8 mouse cellular contexts compared by ENCODE assay signal in genomic region chr6:93913226-93913861, GRCm38 (mm10).
DNase-seq lines count a peak whose midpoint lies in the region; ATAC-seq and TF ChIP-seq lines count a peak whose summit lies in the region.

No protein-coding gene starts in this region.

- H3K9me3 ChIP-seq in forebrain, postnatal 0 days (ENCODE audit: low read length) = no peaks in the 10 kb centered on the region

- H3K36me3 ChIP-seq in forebrain, postnatal 0 days (ENCODE audit: insufficient read depth) = no peaks in the 10 kb centered on the region

- intact Hi-C loops in gastrocnemius, adult 2 months (cut with DNase I) = no loop called here
- intact Hi-C loops in gastrocnemius, postnatal 36 days (cut with DNase I) = no loop called here
- intact Hi-C loops in left cerebral cortex, adult 2 months (cut with DNase I) = loop anchor here (2.0 to 5.0 kb wide), 4 partner anchors 49 to 155 kb away; no protein-coding TSS in a partner anchor

- peak overlapping the region; percentile 35 for H3K27ac ChIP-seq in gastrocnemius, adult 2 months
- peak overlapping the region; percentile 81 for H3K27ac ChIP-seq in cerebellum, adult 2 months (ENCODE audit: insufficient read depth, low read length)
- H3K27ac ChIP-seq in forebrain, postnatal 0 days (ENCODE audit: low read depth, low read length) = peak overlapping the region; percentile 96
- peak overlapping the region; percentile 96 for H3K27ac ChIP-seq in left cerebral cortex, adult 2 months

- WGBS in cerebellum, adult 2 months = 2% methylated on average over 22 of the region's 22 CpGs
- 1% methylated on average over 22 of the region's 22 CpGs for WGBS in forebrain, postnatal 0 days

- no peaks in the 10 kb centered on the region for H3K27me3 ChIP-seq in cerebellum, adult 2 months (ENCODE audit: control insufficient read depth, insufficient read depth, low read length)
- H3K27me3 ChIP-seq in forebrain, postnatal 0 days (ENCODE audit: insufficient read depth, low read length) = no peaks in the 10 kb centered on the region

- no peak for DNase-seq in gastrocnemius, adult 2 months
- DNase-seq in gastrocnemius, postnatal 36 days = no peak
- DNase-seq in cerebellum, adult 2 months = peak; percentile 56 to 62
- peak; percentile 78 for DNase-seq in forebrain, postnatal 0 days
- DNase-seq in left cerebral cortex, adult 2 months (ENCODE audit: extremely low spot score in 1 of 2, low spot score in 2 of 2) = peak in 1 of 2 experiments; percentile 46
- DNase-seq in retina, embryonic 14.5 days (ENCODE audit: low spot score) = peak; percentile 76
- no peak for DNase-seq in adrenal gland, adult 8-10 months

- H3K9ac ChIP-seq in forebrain, postnatal 0 days = peak overlapping the region; percentile 86

- no peaks in the 10 kb centered on the region for H3K4me1 ChIP-seq in cerebellum, adult 2 months (ENCODE audit: control insufficient read depth, insufficient read depth, low read length)
- H3K4me1 ChIP-seq in forebrain, postnatal 0 days (ENCODE audit: insufficient read depth) = peaks cover 18% of the 10 kb centered on the region

- TF ChIP-seq POLR2A in cerebellum, adult 2 months (IDR thresholded peaks at IDR 0.05; ENCODE audit: borderline replicate concordance, insufficient read depth, low read length) = peak; percentile 4; the same call in 1 of the 2 replicates

- peak overlapping the region; percentile 45 for H3K4me3 ChIP-seq in gastrocnemius, adult 2 months
- peak overlapping the region; percentile 70 for H3K4me3 ChIP-seq in cerebellum, adult 2 months (replicated peaks; ENCODE audit: insufficient read depth, low read depth, low read length)
- peak overlapping the region; percentile 64 for H3K4me3 ChIP-seq in forebrain, postnatal 0 days (ENCODE audit: low read depth, low read length)
- H3K4me3 ChIP-seq in left cerebral cortex, adult 2 months = peak overlapping the region; percentile 73

- peak overlapping the region; percentile 71 for H3K4me2 ChIP-seq in forebrain, postnatal 0 days (ENCODE audit: low read depth)

- TF ChIP-seq CTCF in gastrocnemius, adult 2 months (IDR thresholded peaks at IDR 0.05) = no peak
- TF ChIP-seq CTCF in cerebellum, adult 2 months (IDR thresholded peaks at IDR 0.05; ENCODE audit: borderline replicate concordance, insufficient read depth, low read depth, low read length) = no peak
- no peak for TF ChIP-seq CTCF in forebrain, postnatal 0 days (IDR thresholded peaks at IDR 0.05; ENCODE audit: low read depth)
- no peak for TF ChIP-seq CTCF in left cerebral cortex, adult 2 months (IDR thresholded peaks at IDR 0.05)

- peak; percentile 43 for ATAC-seq in forebrain, postnatal 0 days
- no peak for ATAC-seq in granulocyte monocyte progenitor cell, adult 5-6 weeks (replicated peaks; ENCODE audit: poor library complexity, severe bottlenecking)

Comparison
In these comparisons a context has a peak if more than half of its experiments do, and no peak if none do; other contexts are left out.
1. DNase-seq: peak in cerebellum, adult 2 months (2 of 2), forebrain, postnatal 0 days (single experiment) and retina, embryonic 14.5 days (single experiment); none in gastrocnemius, adult 2 months (single experiment), gastrocnemius, postnatal 36 days (0 of 2) and adrenal gland, adult 8-10 months (single experiment).
2. H3K27ac ChIP-seq: peak in every context shown above with its lines; median percentile 96 in forebrain, postnatal 0 days; 96 in left cerebral cortex, adult 2 months; 81 in cerebellum, adult 2 months; 35 in gastrocnemius, adult 2 months.
3. Peak in every context shown above with its lines, with median percentiles within 50 percentile points of each other: H3K4me3 ChIP-seq.